Mouse (Mus musculus) CH12.LX (cell line): ENCODE measurements around the gene Recql5.

Source experiments
- CTCF ChIP-seq, 2 experiments: IDR thresholded peaks in 1 of 2; conservative IDR thresholded peaks in 1 of 2; 2 replicates each; pipeline ENCODE4 v1.5.1; 2011 to 2012; ENCODE audit warnings: low read depth in 2 of 2, low read length in 2 of 2, improper control_type of control experiment in 1 of 2, inconsistent platforms in 1 of 2, mild to moderate bottlenecking in 1 of 2, moderate library complexity in 1 of 2
- EP300 ChIP-seq: IDR thresholded peaks from 2 replicates; pipeline ENCODE4 v1.6.1; 2011; ENCODE audit warnings: low read length, improper control_type of control experiment
- HCFC1 ChIP-seq: IDR thresholded peaks from 2 replicates; pipeline ENCODE4 v1.6.1; 2012; ENCODE audit warnings: low read depth, mild to moderate bottlenecking, inconsistent platforms, low read length, improper control_type of control experiment
- JUND ChIP-seq: conservative IDR thresholded peaks from 2 replicates; pipeline ENCODE4 v1.6.1; 2011; ENCODE audit warnings: low read depth, low read length, improper control_type of control experiment
- POLR2A ChIP-seq: IDR thresholded peaks from 2 replicates; pipeline ENCODE4 v1.6.1; 2011; ENCODE audit warnings: low read depth, mild to moderate bottlenecking, improper control_type of control experiment, low read length

DNA sequence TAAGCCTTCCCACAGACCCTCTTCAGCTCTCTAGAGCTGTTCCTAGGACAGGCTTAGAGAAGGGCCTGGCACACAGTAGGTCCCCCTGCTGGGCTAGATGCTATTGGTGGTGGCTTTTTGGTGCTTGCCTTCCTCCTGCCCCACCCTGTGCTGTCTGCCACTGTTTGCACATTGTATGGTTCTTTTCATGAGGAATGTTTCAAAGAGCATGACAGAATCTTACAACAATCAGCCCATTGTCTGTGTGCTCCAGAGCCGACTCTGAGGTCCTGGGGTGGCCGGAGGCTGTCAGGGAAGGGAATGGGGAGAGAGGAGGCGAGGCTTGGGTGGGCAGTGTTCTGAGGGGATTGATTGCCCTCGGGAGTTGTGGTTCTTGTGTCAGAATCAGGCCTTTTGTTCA, 23.2 kb upstream of the Recql5 start:
- TF ChIP-seq HCFC1: no peak
- no peak for TF ChIP-seq CTCF (conservative IDR thresholded peaks at IDR 0.05 in 1 of 2, IDR thresholded peaks at IDR 0.05 in 1 of 2; ENCODE audit: low read depth in 2 of 2, low read length in 2 of 2)
- no peak for TF ChIP-seq POLR2A
- TF ChIP-seq EP300: no peak
- no peak for TF ChIP-seq JUND
